Mouse (Mus musculus): ENCODE measurements around the gene Elp4. TPM values are rescaled to one million over a fixed set of nuclear protein-coding genes. Genes with fewer than 3 reads are reported as not detected.

Elp4 gene
- polyA plus RNA-seq, 1 experiment from 2014 or later, result 48.5 TPM

GRCm38 (mm10) chr2:105709126-105709525, 195.2 kb downstream of the Elp4 start:
- Histone ChIP-seq H3K27me3 (peaks cover 17% of the 10 kb centered on the region), H3K4me1 (peaks cover 6% of the 10 kb centered on the region; the same call in 1 of the 2 replicates), H3K9me3 (no peaks in the 10 kb centered on the region), H3K4me2 (replicated peaks) (no peak overlapping the region), H3K4me3 (no peak overlapping the region), H3K36me3 (no peaks in the 10 kb centered on the region), H3K9ac (replicated peaks) (no peak overlapping the region), H3K27ac (replicated peaks) (no peak overlapping the region)
- WGBS, result 98% methylated on average over 3 of the region's 3 CpGs
- no peak for ATAC-seq (ENCODE audit: low FRiP score, low read depth)

GRCm38 (mm10) chr2:105705320-105705719, 199.0 kb downstream of the Elp4 start:
- no peaks in the 10 kb centered on the region for H3K36me3 ChIP-seq
- peaks cover 6% of the 10 kb centered on the region; the same call in 1 of the 2 replicates for H3K4me1 ChIP-seq
- peaks cover 9% of the 10 kb centered on the region for H3K27me3 ChIP-seq
- WGBS, result 65% methylated on average over 2 of the region's 2 CpGs
- no peak overlapping the region for H3K4me3 ChIP-seq
- H3K4me2 ChIP-seq (replicated peaks), result no peak overlapping the region
- no peak overlapping the region for H3K27ac ChIP-seq (replicated peaks)
- H3K9me3 ChIP-seq, result no peaks in the 10 kb centered on the region
- H3K9ac ChIP-seq (replicated peaks), result no peak overlapping the region
- no peak for ATAC-seq (ENCODE audit: low FRiP score, low read depth)

- Histone ChIP-seq H3K4me1 (peaks cover 8% of the 10 kb centered on the region; the same call in 1 of the 2 replicates), H3K9me3 (no peaks in the 10 kb centered on the region), H3K27me3 (peaks cover 13% of the 10 kb centered on the region), H3K27ac (replicated peaks) (no peak overlapping the region), H3K36me3 (no peaks in the 10 kb centered on the region), H3K4me2 (replicated peaks) (no peak overlapping the region), H3K4me3 (no peak overlapping the region), H3K9ac (replicated peaks) (no peak overlapping the region)
- ATAC-seq (ENCODE audit: low FRiP score, low read depth), result no peak
- WGBS, result 83% methylated on average over 10 of the region's 10 CpGs
Observed at GRCm38 (mm10) chr2:105702586-105702985, 201.8 kb downstream of the Elp4 start.

GRCm38 (mm10) chr2:105701781-105702180, 202.6 kb downstream of the Elp4 start:
- no peak overlapping the region for H3K27ac ChIP-seq (replicated peaks)
- no peak overlapping the region for H3K9ac ChIP-seq (replicated peaks)
- no peaks in the 10 kb centered on the region for H3K36me3 ChIP-seq
- no peak for ATAC-seq (ENCODE audit: low FRiP score, low read depth)
- no peak overlapping the region for H3K4me2 ChIP-seq (replicated peaks)
- H3K9me3 ChIP-seq, result no peaks in the 10 kb centered on the region
- no peak overlapping the region for H3K4me3 ChIP-seq
- peaks cover 13% of the 10 kb centered on the region for H3K27me3 ChIP-seq
- H3K4me1 ChIP-seq, result peaks cover 8% of the 10 kb centered on the region; the same call in 1 of the 2 replicates
- WGBS, result 66% methylated on average over 4 of the region's 4 CpGs

- Histone ChIP-seq H3K4me1 (0 out of 2 replicates have a peak, but pooled peaks cover 2% of the 10 kb centered on the region), H3K9ac (replicated peaks) (no peak overlapping the region), H3K27ac (replicated peaks) (no peak overlapping the region; the same call in 1 of the 2 replicates), H3K4me3 (no peak overlapping the region), H3K9me3 (no peaks in the 10 kb centered on the region), H3K27me3 (peaks cover 29% of the 10 kb centered on the region), H3K4me2 (replicated peaks) (no peak overlapping the region), H3K36me3 (no peaks in the 10 kb centered on the region)
- WGBS, result 81% methylated on average over 2 of the region's 2 CpGs
- no peak for ATAC-seq (ENCODE audit: low FRiP score, low read depth)
Observed at GRCm38 (mm10) chr2:105698631-105699030, 205.7 kb downstream of the Elp4 start.

GRCm38 (mm10) chr2:105697741-105698140, 206.6 kb downstream of the Elp4 start:
- Histone ChIP-seq H3K4me1 (0 out of 2 replicates have a peak, but pooled peaks cover 2% of the 10 kb centered on the region), H3K4me3 (no peak overlapping the region), H3K27ac (replicated peaks) (no peak overlapping the region), H3K36me3 (no peaks in the 10 kb centered on the region), H3K4me2 (replicated peaks) (no peak overlapping the region), H3K27me3 (peaks cover 36% of the 10 kb centered on the region), H3K9ac (replicated peaks) (no peak overlapping the region), H3K9me3 (no peaks in the 10 kb centered on the region)
- ATAC-seq (ENCODE audit: low FRiP score, low read depth), result no peak
- 44% methylated on average over 5 of the region's 5 CpGs for WGBS

GRCm38 (mm10) chr2:105691296-105691695, 213.1 kb downstream of the Elp4 start:
- Histone ChIP-seq H3K4me1 (peaks cover 45% of the 10 kb centered on the region), H3K27ac (replicated peaks) (no peak overlapping the region), H3K9me3 (no peaks in the 10 kb centered on the region), H3K4me3 (no peak overlapping the region), H3K27me3 (peaks cover 88% of the 10 kb centered on the region), H3K9ac (replicated peaks) (no peak overlapping the region), H3K4me2 (replicated peaks) (no peak overlapping the region), H3K36me3 (no peaks in the 10 kb centered on the region)
- ATAC-seq (ENCODE audit: low FRiP score, low read depth), result no peak
- WGBS, result 7% methylated on average over 10 of the region's 10 CpGs

GRCm38 (mm10) chr2:105689771-105690639, 214.4 kb downstream of the Elp4 start:
- under 1% methylated on average over 28 of the region's 28 CpGs for WGBS
- Histone ChIP-seq H3K4me2 (replicated peaks) (peak overlapping the region; percentile 47), H3K4me1 (peaks cover 55% of the 10 kb centered on the region), H3K36me3 (no peaks in the 10 kb centered on the region), H3K27ac (replicated peaks) (peak overlapping the region; percentile 62), H3K27me3 (peaks cover 91% of the 10 kb centered on the region), H3K9ac (replicated peaks) (0 out of 2 replicates have a peak overlapping the region, but pooled peaks have one; percentile 5), H3K9me3 (no peaks in the 10 kb centered on the region), H3K4me3 (peak overlapping the region; percentile 24)
- peak; percentile 42; the same call in 1 of the 2 replicates for ATAC-seq (ENCODE audit: low FRiP score, low read depth)

- 2% methylated on average over 15 of the region's 15 CpGs for WGBS
- H3K27ac ChIP-seq (replicated peaks), result peak overlapping the region; percentile 62
- H3K36me3 ChIP-seq, result no peaks in the 10 kb centered on the region
- peak; percentile 5; the same call in 1 of the 2 replicates for ATAC-seq (ENCODE audit: low FRiP score, low read depth)
- H3K4me2 ChIP-seq (replicated peaks), result peak overlapping the region; percentile 47
- peaks cover 55% of the 10 kb centered on the region for H3K4me1 ChIP-seq
- H3K4me3 ChIP-seq, result peak overlapping the region; percentile 24
- no peak overlapping the region for H3K9ac ChIP-seq (replicated peaks)
- no peaks in the 10 kb centered on the region for H3K9me3 ChIP-seq
- peaks cover 90% of the 10 kb centered on the region for H3K27me3 ChIP-seq
Observed at GRCm38 (mm10) chr2:105689304-105689770, 215.0 kb downstream of the Elp4 start.

GRCm38 (mm10) chr2:105688436-105689303, 215.7 kb downstream of the Elp4 start:
- H3K4me3 ChIP-seq, result peak overlapping the region; percentile 24
- H3K36me3 ChIP-seq, result no peaks in the 10 kb centered on the region
- peaks cover 59% of the 10 kb centered on the region for H3K4me1 ChIP-seq
- under 1% methylated on average over 25 of the region's 25 CpGs for WGBS
- no peaks in the 10 kb centered on the region for H3K9me3 ChIP-seq
- peak overlapping the region; percentile 69; the same call in 1 of the 2 replicates for H3K27ac ChIP-seq (replicated peaks)
- H3K9ac ChIP-seq (replicated peaks), result no peak overlapping the region
- ATAC-seq (ENCODE audit: low FRiP score, low read depth), result no peak
- peaks cover 91% of the 10 kb centered on the region for H3K27me3 ChIP-seq
- H3K4me2 ChIP-seq (replicated peaks), result peak overlapping the region; percentile 47

- H3K4me3 ChIP-seq, result peak overlapping the region; percentile 24
- ATAC-seq (ENCODE audit: low FRiP score, low read depth), result no peak
- peak overlapping the region; percentile 69 for H3K27ac ChIP-seq (replicated peaks)
- no peaks in the 10 kb centered on the region for H3K36me3 ChIP-seq
- peaks cover 91% of the 10 kb centered on the region for H3K27me3 ChIP-seq
- WGBS, result under 1% methylated on average over 17 of the region's 17 CpGs
- H3K9ac ChIP-seq (replicated peaks), result no peak overlapping the region
- H3K9me3 ChIP-seq, result no peaks in the 10 kb centered on the region
- peaks cover 59% of the 10 kb centered on the region for H3K4me1 ChIP-seq
- H3K4me2 ChIP-seq (replicated peaks), result peak overlapping the region; percentile 47
Observed at GRCm38 (mm10) chr2:105688011-105688410, 216.4 kb downstream of the Elp4 start.

Data from midbrain, embryonic 12.5 days (tissue).